Mouse (Mus musculus): ENCODE results near the gene Sqstm1. TPM values are rescaled to one million over a fixed set of nuclear protein-coding genes. Genes with fewer than 3 reads are reported as not detected.
"Not testable (repeated sequence)": the region's sequence is repeated elsewhere in the genome, so short reads cannot be mapped to it uniquely, and the experiment has no call there.

The Sqstm1 gene
- total RNA-seq, 4 experiments from 2014 or later = 494 to 615 (median 543) TPM

- DNase-seq (ENCODE audit: low spot score in 2 of 2) = no peak
Measured at GRCm38 (mm10) chr11:50177111-50177510, 33.5 kb downstream of the Sqstm1 start.

- DNase-seq (ENCODE audit: low spot score in 2 of 2) = no peak
Measured at GRCm38 (mm10) chr11:50176351-50176750, 34.3 kb downstream of the Sqstm1 start.

GRCm38 (mm10) chr11:50174730-50175187, 35.9 kb downstream of the Sqstm1 start:
- peak; percentile 97 to 98 for DNase-seq (ENCODE audit: low spot score in 2 of 2)

- DNase-seq (ENCODE audit: low spot score in 2 of 2) = not testable (repeated sequence)
Measured at GRCm38 (mm10) chr11:50174111-50174729, 36.4 kb downstream of the Sqstm1 start, which contains the start of gene Mrnip. TSS of gene Mrnip (plus strand) at chr11:50174444.

GRCm38 (mm10) chr11:50168352-50168751, 42.3 kb downstream of the Sqstm1 start:
- DNase-seq (ENCODE audit: low spot score in 2 of 2) = no peak

GRCm38 (mm10) chr11:50162338-50163050, 48.1 kb downstream of the Sqstm1 start:
- DNase-seq (ENCODE audit: low spot score in 2 of 2) = no peak

- peak; percentile 31 to 41 for DNase-seq (ENCODE audit: low spot score in 2 of 2)
Measured at GRCm38 (mm10) chr11:50161578-50162304, 48.9 kb downstream of the Sqstm1 start.

- no peak for DNase-seq (ENCODE audit: low spot score in 2 of 2)
Measured at GRCm38 (mm10) chr11:50159347-50159746, 51.3 kb downstream of the Sqstm1 start.

- DNase-seq (ENCODE audit: low spot score in 2 of 2) = no peak
Measured at GRCm38 (mm10) chr11:50158346-50158745, 52.3 kb downstream of the Sqstm1 start.

GRCm38 (mm10) chr11:50156725-50157258, 53.8 kb downstream of the Sqstm1 start:
- no peak for DNase-seq (ENCODE audit: low spot score in 2 of 2)

- no peak for DNase-seq (ENCODE audit: low spot score in 2 of 2)
Measured at GRCm38 (mm10) chr11:50155785-50156184, 54.8 kb downstream of the Sqstm1 start.

GRCm38 (mm10) chr11:50154777-50155520, 55.7 kb downstream of the Sqstm1 start:
- no peak for DNase-seq (ENCODE audit: low spot score in 2 of 2)

GRCm38 (mm10) chr11:50154166-50154565, 56.5 kb downstream of the Sqstm1 start:
- no peak for DNase-seq (ENCODE audit: low spot score in 2 of 2)

- DNase-seq (ENCODE audit: low spot score in 2 of 2) = no peak
Measured at GRCm38 (mm10) chr11:50151374-50151773, 59.3 kb downstream of the Sqstm1 start.

GRCm38 (mm10) chr11:50149603-50150150, 61.0 kb downstream of the Sqstm1 start:
- DNase-seq (ENCODE audit: low spot score in 2 of 2) = no peak

Small RNA genes lying within 50 kb of the gene (microRNA-seq; reads per million reads assigned to microRNA genes)
- gene Mir6919 = not detected

Other genes with a start within 250 kb of the Sqstm1 start
- gene Rnf130, start 185.5 kb downstream of the Sqstm1 start, total RNA-seq (2022) = 10 to 100 TPM; 49.8 to 57.4 (median 54.4) TPM
- gene Tbc1d9b, start 79.4 kb downstream of the Sqstm1 start, total RNA-seq (2022) = 10 to 100 TPM; 22.3 to 28.2 (median 23.1) TPM
- gene Mrnip, start 36.4 kb downstream of the Sqstm1 start, total RNA-seq (2022) = 1 to 10 TPM; 2.4 to 2.9 (median 2.6) TPM
- gene Mgat4b, start 63 bp upstream of the Sqstm1 start, total RNA-seq (2022) = 10 to 100 TPM; 40.4 to 49.2 (median 44.9) TPM
- 1 to 10 TPM; 1.2 to 3.1 (median 2.4) TPM for gene Ltc4s, start 27.8 kb upstream of the Sqstm1 start, total RNA-seq (2022)
- 1 to 10 TPM; 4.7 to 5.9 (median 5.4) TPM for gene Maml1, start 81.5 kb upstream of the Sqstm1 start, total RNA-seq (2022)
- 100 to 1,000 TPM; 104 to 122 (median 111) TPM for gene Canx, start 114.8 kb upstream of the Sqstm1 start, total RNA-seq (2022)
- not detected for gene Cby3, start 143.6 kb upstream of the Sqstm1 start, total RNA-seq (2022)
- gene Hnrnph1, start 166.2 kb upstream of the Sqstm1 start, total RNA-seq (2022) = 10 to 100 TPM; 63.8 to 91.3 (median 74.6) TPM
- gene Rufy1, start 220.3 kb upstream of the Sqstm1 start, total RNA-seq (2022) = 10 to 100 TPM; 21.2 to 24.9 (median 22.0) TPM